Mouse (Mus musculus): ENCODE results near the gene Flna. TPM values are rescaled to one million over a fixed set of nuclear protein-coding genes. Genes with fewer than 3 reads are reported as not detected.
"Not testable (repeated sequence)": the region's sequence is repeated elsewhere in the genome, so short reads cannot be mapped to it uniquely, and the experiment has no call there.

The Flna gene
- polyA plus RNA-seq, 1 experiment from 2014 or later, result 129 TPM

DNA sequence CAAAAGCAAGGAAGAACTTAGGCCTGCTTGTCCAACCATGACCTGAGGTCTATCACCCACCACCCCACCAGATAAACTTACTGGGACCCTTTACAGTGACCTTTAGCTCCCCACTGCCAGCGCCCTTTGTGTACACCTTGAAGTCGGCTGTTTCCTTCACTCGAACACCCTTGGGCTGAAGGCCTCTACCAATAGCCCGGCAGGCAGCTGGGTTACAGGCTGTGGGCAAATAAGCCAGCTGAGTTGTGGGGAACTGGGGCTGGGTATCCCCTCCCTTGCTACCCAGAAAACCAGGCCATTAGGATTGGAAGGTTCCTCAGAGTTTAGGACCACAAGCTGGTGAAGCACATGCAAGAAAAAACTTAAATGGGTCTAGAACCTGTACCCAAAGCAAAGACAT, 9.3 kb downstream of the Flna start:
- H3K36me3 ChIP-seq (ENCODE audit: control insufficient read depth, insufficient read depth), result peaks cover 61% of the 10 kb centered on the region
- H3K27ac ChIP-seq (ENCODE audit: low read length), result no peak overlapping the region
- ATAC-seq (replicated peaks; ENCODE audit: extremely low read depth, insufficient read depth, low FRiP score), result no peak
- peaks cover 7% of the 10 kb centered on the region for H3K4me1 ChIP-seq (ENCODE audit: control insufficient read depth, insufficient read depth, low read length)
- no peaks in the 10 kb centered on the region for H3K27me3 ChIP-seq (ENCODE audit: control insufficient read depth, insufficient read depth, low read length)
- H3K4me3 ChIP-seq (ENCODE audit: low read length), result no peak overlapping the region
- no peaks in the 10 kb centered on the region for H3K9me3 ChIP-seq (replicated peaks; ENCODE audit: control insufficient read depth, low read length)
- H3K9ac ChIP-seq (ENCODE audit: low read length), result no peak overlapping the region
- no peak overlapping the region for H3K4me2 ChIP-seq (ENCODE audit: low read depth, low read length)
- 90% methylated on average over 4 of the region's 4 CpGs for WGBS

DNA sequence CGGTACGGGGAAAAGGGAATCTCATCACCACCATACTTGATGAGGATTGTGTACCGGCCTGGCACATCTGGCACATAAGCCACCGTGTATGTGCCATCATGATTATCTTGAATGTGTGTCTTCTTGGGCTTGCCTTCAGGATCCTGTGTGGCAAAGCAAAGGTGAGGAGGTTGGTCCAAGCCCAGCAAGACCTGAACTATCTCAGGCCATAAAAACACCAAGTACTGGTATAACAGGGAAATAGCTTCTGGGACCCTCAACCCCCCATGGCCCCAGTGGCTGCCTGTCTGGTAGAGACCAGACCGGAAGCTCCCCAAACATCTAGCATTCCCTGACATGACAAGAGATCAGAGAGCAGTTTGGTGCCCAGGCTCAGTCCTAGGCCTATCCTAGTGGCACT, 16.4 kb downstream of the Flna start:
- Histone ChIP-seq H3K9me3 (replicated peaks; ENCODE audit: control insufficient read depth, low read length) (no peaks in the 10 kb centered on the region), H3K4me1 (ENCODE audit: control insufficient read depth, insufficient read depth, low read length) (no peaks in the 10 kb centered on the region), H3K36me3 (ENCODE audit: control insufficient read depth, insufficient read depth) (peaks cover 80% of the 10 kb centered on the region), H3K27me3 (ENCODE audit: control insufficient read depth, insufficient read depth, low read length) (no peaks in the 10 kb centered on the region), H3K4me2 (ENCODE audit: low read depth, low read length) (no peak overlapping the region), H3K4me3 (ENCODE audit: low read length) (no peak overlapping the region), H3K9ac (ENCODE audit: low read length) (no peak overlapping the region), H3K27ac (ENCODE audit: low read length) (no peak overlapping the region)
- ATAC-seq (replicated peaks; ENCODE audit: extremely low read depth, insufficient read depth, low FRiP score), result no peak
- 85% methylated on average over 5 of the region's 5 CpGs for WGBS

DNA sequence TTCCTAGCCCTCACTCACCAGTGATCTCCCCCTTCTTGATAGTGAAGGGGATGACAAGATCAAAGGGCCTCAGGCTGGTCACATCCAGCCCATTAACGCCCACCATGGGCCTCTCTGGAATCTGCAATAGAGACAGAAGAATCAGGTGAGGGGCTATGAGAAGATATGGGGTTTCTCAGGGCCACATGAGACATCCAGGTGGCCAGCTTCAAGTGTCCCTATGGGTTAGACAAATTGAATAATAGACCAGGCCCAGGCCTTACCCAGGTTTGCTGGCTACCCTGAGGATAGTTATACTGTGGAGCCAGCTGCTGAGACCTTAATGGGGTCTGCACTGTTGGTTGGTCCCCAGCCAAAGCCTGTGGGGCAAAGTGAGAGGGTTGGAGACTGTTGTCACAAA, 19.6 kb downstream of the Flna start:
- ATAC-seq (replicated peaks; ENCODE audit: extremely low read depth, insufficient read depth, low FRiP score), result no peak
- no peaks in the 10 kb centered on the region for H3K4me1 ChIP-seq (ENCODE audit: control insufficient read depth, insufficient read depth, low read length)
- H3K27ac ChIP-seq (ENCODE audit: low read length), result no peak overlapping the region
- H3K9ac ChIP-seq (ENCODE audit: low read length), result no peak overlapping the region
- 43% methylated on average over 1 of the region's 1 CpGs for WGBS
- no peak overlapping the region for H3K4me2 ChIP-seq (ENCODE audit: low read depth, low read length)
- H3K4me3 ChIP-seq (ENCODE audit: low read length), result no peak overlapping the region
- H3K9me3 ChIP-seq (replicated peaks; ENCODE audit: control insufficient read depth, low read length), result no peaks in the 10 kb centered on the region
- no peaks in the 10 kb centered on the region for H3K27me3 ChIP-seq (ENCODE audit: control insufficient read depth, insufficient read depth, low read length)
- H3K36me3 ChIP-seq (ENCODE audit: control insufficient read depth, insufficient read depth), result peaks cover 87% of the 10 kb centered on the region

DNA sequence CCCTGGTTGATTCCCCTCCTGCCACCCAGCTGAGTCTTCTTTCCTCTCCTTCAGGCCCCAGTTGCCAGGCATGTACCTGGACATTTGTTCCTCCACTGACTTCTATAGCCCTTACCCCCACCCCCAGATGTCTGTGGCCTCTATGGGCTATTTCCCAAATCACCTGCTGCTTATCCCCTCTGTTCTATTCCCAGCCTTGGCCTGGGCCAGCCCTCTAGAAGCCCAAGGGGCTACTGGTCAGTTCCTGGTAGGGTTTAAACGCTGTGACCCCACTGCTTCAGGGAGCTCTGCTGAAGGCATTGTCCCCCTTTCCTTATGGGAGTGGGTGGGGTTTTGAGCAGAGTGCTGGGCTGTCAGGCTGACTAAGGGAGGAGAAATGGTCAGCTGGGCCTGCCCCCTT, 29.5 kb downstream of the Flna start:
- WGBS, result 44% methylated on average over 1 of the region's 1 CpGs
- not testable (repeated sequence) for H3K4me1 ChIP-seq (ENCODE audit: control insufficient read depth, insufficient read depth, low read length); H3K9me3 ChIP-seq (replicated peaks; ENCODE audit: control insufficient read depth, low read length); H3K27ac ChIP-seq (ENCODE audit: low read length); ATAC-seq (replicated peaks; ENCODE audit: extremely low read depth, insufficient read depth, low FRiP score); H3K27me3 ChIP-seq (ENCODE audit: control insufficient read depth, insufficient read depth, low read length); H3K4me2 ChIP-seq (ENCODE audit: low read depth, low read length); H3K9ac ChIP-seq (ENCODE audit: low read length); H3K4me3 ChIP-seq (ENCODE audit: low read length)
- H3K36me3 ChIP-seq (ENCODE audit: control insufficient read depth, insufficient read depth), result peaks cover 16% of the 10 kb centered on the region

DNA sequence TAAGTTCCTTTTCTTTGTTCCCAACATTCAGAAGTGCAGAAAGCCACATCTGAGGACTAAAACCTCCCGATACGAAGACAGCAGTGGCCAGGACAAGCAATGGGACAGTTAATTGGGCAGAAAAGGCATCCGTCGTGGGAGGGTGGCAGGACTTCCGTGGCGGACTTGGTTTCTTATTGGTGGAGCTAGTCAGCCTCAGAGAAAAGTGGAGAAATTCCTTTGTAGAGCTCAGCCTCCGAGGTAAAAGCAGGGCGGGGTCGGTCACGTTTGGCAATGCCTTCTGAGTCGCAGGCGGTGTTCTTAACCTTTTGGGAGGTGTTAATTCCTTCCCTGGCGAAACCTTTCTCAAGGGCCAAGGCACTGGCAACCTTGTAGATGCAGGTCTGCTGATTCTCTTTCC, 30.2 kb downstream of the Flna start:
- H3K9ac ChIP-seq (ENCODE audit: low read length), result no peak overlapping the region
- H3K27me3 ChIP-seq (ENCODE audit: control insufficient read depth, insufficient read depth, low read length), result no peaks in the 10 kb centered on the region
- H3K4me2 ChIP-seq (ENCODE audit: low read depth, low read length), result no peak overlapping the region
- no peaks in the 10 kb centered on the region for H3K4me1 ChIP-seq (ENCODE audit: control insufficient read depth, insufficient read depth, low read length)
- H3K36me3 ChIP-seq (ENCODE audit: control insufficient read depth, insufficient read depth), result peaks cover 10% of the 10 kb centered on the region
- H3K9me3 ChIP-seq (replicated peaks; ENCODE audit: control insufficient read depth, low read length), result no peaks in the 10 kb centered on the region
- no peak for ATAC-seq (replicated peaks; ENCODE audit: extremely low read depth, insufficient read depth, low FRiP score)
- no peak overlapping the region for H3K4me3 ChIP-seq (ENCODE audit: low read length)
- H3K27ac ChIP-seq (ENCODE audit: low read length), result no peak overlapping the region
- 47% methylated on average over 13 of the region's 13 CpGs for WGBS

DNA sequence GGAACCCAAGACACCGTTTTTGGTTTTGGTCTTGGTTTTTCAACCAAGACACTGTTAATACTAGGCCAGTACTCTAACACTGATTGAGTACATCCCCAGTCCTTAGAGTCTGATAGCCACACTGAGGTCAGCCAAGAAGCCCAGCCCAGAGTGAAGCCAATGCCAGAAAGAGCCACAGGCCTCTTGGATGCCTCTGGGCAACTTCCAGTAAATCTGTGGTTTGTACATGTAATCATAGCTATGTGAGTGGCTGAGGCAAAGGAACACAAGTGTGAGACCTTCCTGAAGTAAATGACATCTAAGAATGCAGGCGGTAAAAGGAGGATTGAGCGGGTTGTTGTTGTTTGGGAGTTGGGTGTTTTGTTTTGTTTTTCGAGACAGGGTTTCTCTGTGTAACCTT, 31.1 kb downstream of the Flna start:
- no peak overlapping the region for H3K9ac ChIP-seq (ENCODE audit: low read length)
- 89% methylated on average over 4 of the region's 4 CpGs for WGBS
- ATAC-seq (replicated peaks; ENCODE audit: extremely low read depth, insufficient read depth, low FRiP score), result no peak
- H3K4me1 ChIP-seq (ENCODE audit: control insufficient read depth, insufficient read depth, low read length), result no peaks in the 10 kb centered on the region
- H3K4me3 ChIP-seq (ENCODE audit: low read length), result no peak overlapping the region
- H3K4me2 ChIP-seq (ENCODE audit: low read depth, low read length), result no peak overlapping the region
- H3K36me3 ChIP-seq (ENCODE audit: control insufficient read depth, insufficient read depth), result peaks cover 5% of the 10 kb centered on the region
- H3K27me3 ChIP-seq (ENCODE audit: control insufficient read depth, insufficient read depth, low read length), result no peaks in the 10 kb centered on the region
- no peak overlapping the region for H3K27ac ChIP-seq (ENCODE audit: low read length)
- H3K9me3 ChIP-seq (replicated peaks; ENCODE audit: control insufficient read depth, low read length), result no peaks in the 10 kb centered on the region

DNA sequence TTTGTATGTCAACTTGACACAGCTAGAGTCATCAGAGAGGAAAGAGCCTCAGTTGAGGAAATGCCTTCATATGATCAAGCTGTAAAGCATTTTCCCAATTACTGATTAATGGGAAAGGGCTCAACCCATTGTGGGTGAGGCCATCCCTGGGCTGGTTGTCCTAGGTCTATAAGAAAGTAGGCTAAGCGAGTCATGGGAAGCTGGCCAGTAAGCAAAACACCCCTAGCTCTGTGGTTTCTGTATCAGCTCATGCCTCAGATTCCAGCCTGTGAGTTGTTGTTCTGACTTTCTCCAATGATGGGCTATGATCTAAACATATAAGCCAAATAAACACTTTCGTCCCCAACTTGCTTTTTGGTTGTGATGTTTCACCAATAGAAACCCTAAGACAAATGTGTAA, 46.1 kb downstream of the Flna start:
- H3K4me1 ChIP-seq (ENCODE audit: control insufficient read depth, insufficient read depth, low read length), result no peaks in the 10 kb centered on the region
- no peak for ATAC-seq (replicated peaks; ENCODE audit: extremely low read depth, insufficient read depth, low FRiP score)
- 82% methylated on average over 2 of the region's 2 CpGs for WGBS

DNA sequence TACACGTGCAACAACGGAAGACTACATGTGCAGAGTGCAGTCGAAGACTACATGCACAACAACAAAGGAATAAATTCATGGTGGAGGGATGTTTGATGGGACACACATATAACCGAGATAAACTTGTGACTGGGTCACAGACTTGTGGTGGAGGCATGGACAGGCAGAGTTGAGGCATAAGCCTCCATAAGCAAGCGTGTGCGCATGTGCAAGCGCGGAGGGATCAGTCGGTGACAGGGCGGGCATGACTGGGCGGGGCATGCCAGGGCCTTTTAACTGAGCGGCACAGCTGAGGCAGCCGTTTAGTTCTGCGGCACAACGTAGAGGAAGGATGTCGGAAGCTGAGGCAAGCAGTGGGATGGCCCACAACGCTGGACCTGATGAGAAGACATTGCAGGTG, 72.7 kb downstream of the Flna start, which contains the start of gene Tktl1:
Gene Tktl1 (plus strand): TSS at position 301 of the 400 bp plus-strand sequence.
- no peak within 1 kb of the TSS for H3K4me2 ChIP-seq (ENCODE audit: low read depth, low read length)
- H3K36me3 ChIP-seq (ENCODE audit: control insufficient read depth, insufficient read depth), result no peaks in the 10 kb centered on the region
- no peaks in the 10 kb centered on the region for H3K4me1 ChIP-seq (ENCODE audit: control insufficient read depth, insufficient read depth, low read length)
- no peak for ATAC-seq (replicated peaks; ENCODE audit: extremely low read depth, insufficient read depth, low FRiP score)
- H3K4me3 ChIP-seq (ENCODE audit: low read length), result no peak within 1 kb of the TSS
- H3K9me3 ChIP-seq (replicated peaks; ENCODE audit: control insufficient read depth, low read length), result no peaks in the 10 kb centered on the region
- WGBS, result 86% methylated on average over 17 of the region's 17 CpGs
- no peak within 1 kb of the TSS for H3K9ac ChIP-seq (ENCODE audit: low read length)
- H3K27me3 ChIP-seq (ENCODE audit: control insufficient read depth, insufficient read depth, low read length), result no peaks in the 10 kb centered on the region
- H3K27ac ChIP-seq (ENCODE audit: low read length), result no peak within 1 kb of the TSS

More for the DNA sequence above, 46.1 kb downstream of the Flna start:
- no peaks in the 10 kb centered on the region for H3K27me3 ChIP-seq (ENCODE audit: control insufficient read depth, insufficient read depth, low read length)
- no peak overlapping the region for H3K4me2 ChIP-seq (ENCODE audit: low read depth, low read length)
- no peaks in the 10 kb centered on the region for H3K9me3 ChIP-seq (replicated peaks; ENCODE audit: control insufficient read depth, low read length)
- no peak overlapping the region for H3K4me3 ChIP-seq (ENCODE audit: low read length)
- H3K9ac ChIP-seq (ENCODE audit: low read length), result no peak overlapping the region
- no peak overlapping the region for H3K27ac ChIP-seq (ENCODE audit: low read length)
- no peaks in the 10 kb centered on the region for H3K36me3 ChIP-seq (ENCODE audit: control insufficient read depth, insufficient read depth)
